Mouse (Mus musculus): ENCODE measurements at regions not wholly inside any gene's neighbourhood (a gene's known extent, or its start where the extent isn't known, plus 50 kb on each side); places are given as distances from the start of the nearest gene placed in this dataset.
"Not testable (repeated sequence)": the region's sequence is repeated elsewhere in the genome, so short reads cannot be mapped to it uniquely, and the experiment has no call there.

GRCm38 (mm10) chr9:33543301-33543700 lies 907.3 kb downstream of the Ets1 start:
- no peak for TF ChIP-seq CTCF (IDR thresholded peaks at IDR 0.05; ENCODE audit: borderline replicate concordance, extremely low read depth, insufficient read depth, insufficient read length)
- no peak for TF ChIP-seq POLR2A (IDR thresholded peaks at IDR 0.05; ENCODE audit: borderline replicate concordance, extremely low read depth, insufficient read depth, insufficient read length, poor library complexity, severe bottlenecking)

GRCm38 (mm10) chr9:33546126-33546737 lies 910.2 kb downstream of the Ets1 start:
- no peak for DNase-seq (ENCODE audit: low read depth)
- TF ChIP-seq CTCF (IDR thresholded peaks at IDR 0.05; ENCODE audit: borderline replicate concordance, extremely low read depth, insufficient read depth, insufficient read length) = no peak
- no peak for TF ChIP-seq POLR2A (IDR thresholded peaks at IDR 0.05; ENCODE audit: borderline replicate concordance, extremely low read depth, insufficient read depth, insufficient read length, poor library complexity, severe bottlenecking)

More at GRCm38 (mm10) chr9:33543301-33543700, 907.3 kb downstream of the Ets1 start:
- peak; percentile 45 for DNase-seq (ENCODE audit: low read depth)

GRCm38 (mm10) chr9:33549395-33549794 lies 913.4 kb downstream of the Ets1 start:
- TF ChIP-seq CTCF (IDR thresholded peaks at IDR 0.05; ENCODE audit: borderline replicate concordance, extremely low read depth, insufficient read depth, insufficient read length) (no peak), POLR2A (IDR thresholded peaks at IDR 0.05; ENCODE audit: borderline replicate concordance, extremely low read depth, insufficient read depth, insufficient read length, poor library complexity, severe bottlenecking) (no peak)
- DNase-seq (ENCODE audit: low read depth) = no peak

- TF ChIP-seq POLR2A (IDR thresholded peaks at IDR 0.05; ENCODE audit: borderline replicate concordance, extremely low read depth, insufficient read depth, insufficient read length, poor library complexity, severe bottlenecking) (no peak), CTCF (IDR thresholded peaks at IDR 0.05; ENCODE audit: borderline replicate concordance, extremely low read depth, insufficient read depth, insufficient read length) (no peak)
- DNase-seq (ENCODE audit: low read depth) = no peak
Measured at GRCm38 (mm10) chr9:33571990-33572389, 913.7 kb upstream of the Kirrel3 start.

GRCm38 (mm10) chr9:33611511-33611910 lies 874.2 kb upstream of the Kirrel3 start:
- TF ChIP-seq POLR2A (IDR thresholded peaks at IDR 0.05; ENCODE audit: borderline replicate concordance, extremely low read depth, insufficient read depth, insufficient read length, poor library complexity, severe bottlenecking) (no peak), CTCF (IDR thresholded peaks at IDR 0.05; ENCODE audit: borderline replicate concordance, extremely low read depth, insufficient read depth, insufficient read length) (no peak)
- peak; percentile 69 for DNase-seq (ENCODE audit: low read depth)

- DNase-seq (ENCODE audit: low read depth) = peak; percentile 37
- TF ChIP-seq POLR2A (IDR thresholded peaks at IDR 0.05; ENCODE audit: borderline replicate concordance, extremely low read depth, insufficient read depth, insufficient read length, poor library complexity, severe bottlenecking) = no peak
- no peak for TF ChIP-seq CTCF (IDR thresholded peaks at IDR 0.05; ENCODE audit: borderline replicate concordance, extremely low read depth, insufficient read depth, insufficient read length)
Measured at GRCm38 (mm10) chr9:33624378-33624777, 861.3 kb upstream of the Kirrel3 start.

- peak; percentile 91 for DNase-seq (ENCODE audit: low read depth)
- TF ChIP-seq POLR2A (IDR thresholded peaks at IDR 0.05; ENCODE audit: borderline replicate concordance, extremely low read depth, insufficient read depth, insufficient read length, poor library complexity, severe bottlenecking) (no peak), CTCF (IDR thresholded peaks at IDR 0.05; ENCODE audit: borderline replicate concordance, extremely low read depth, insufficient read depth, insufficient read length) (no peak)
Measured at GRCm38 (mm10) chr9:33629731-33630473, 855.8 kb upstream of the Kirrel3 start.

GRCm38 (mm10) chr9:33662978-33663377 lies 822.7 kb upstream of the Kirrel3 start:
- TF ChIP-seq CTCF (IDR thresholded peaks at IDR 0.05; ENCODE audit: borderline replicate concordance, extremely low read depth, insufficient read depth, insufficient read length) (no peak), POLR2A (IDR thresholded peaks at IDR 0.05; ENCODE audit: borderline replicate concordance, extremely low read depth, insufficient read depth, insufficient read length, poor library complexity, severe bottlenecking) (no peak)
- DNase-seq (ENCODE audit: low read depth) = no peak

- DNase-seq (ENCODE audit: low read depth) = peak; percentile 58
- TF ChIP-seq CTCF (IDR thresholded peaks at IDR 0.05; ENCODE audit: borderline replicate concordance, extremely low read depth, insufficient read depth, insufficient read length) = no peak
- TF ChIP-seq POLR2A (IDR thresholded peaks at IDR 0.05; ENCODE audit: borderline replicate concordance, extremely low read depth, insufficient read depth, insufficient read length, poor library complexity, severe bottlenecking) = no peak
Measured at GRCm38 (mm10) chr9:33681129-33681528, 804.6 kb upstream of the Kirrel3 start.

- TF ChIP-seq POLR2A (IDR thresholded peaks at IDR 0.05; ENCODE audit: borderline replicate concordance, extremely low read depth, insufficient read depth, insufficient read length, poor library complexity, severe bottlenecking) (no peak), CTCF (IDR thresholded peaks at IDR 0.05; ENCODE audit: borderline replicate concordance, extremely low read depth, insufficient read depth, insufficient read length) (no peak)
- DNase-seq (ENCODE audit: low read depth) = no peak
Measured at GRCm38 (mm10) chr9:33691731-33692130, 794.0 kb upstream of the Kirrel3 start.

GRCm38 (mm10) chr9:33717614-33718013 lies 768.1 kb upstream of the Kirrel3 start:
- TF ChIP-seq CTCF (IDR thresholded peaks at IDR 0.05; ENCODE audit: borderline replicate concordance, extremely low read depth, insufficient read depth, insufficient read length) = no peak
- TF ChIP-seq POLR2A (IDR thresholded peaks at IDR 0.05; ENCODE audit: borderline replicate concordance, extremely low read depth, insufficient read depth, insufficient read length, poor library complexity, severe bottlenecking) = no peak
- peak; percentile 4 for DNase-seq (ENCODE audit: low read depth)

GRCm38 (mm10) chr9:33724811-33725210 lies 760.9 kb upstream of the Kirrel3 start:
- TF ChIP-seq POLR2A (IDR thresholded peaks at IDR 0.05; ENCODE audit: borderline replicate concordance, extremely low read depth, insufficient read depth, insufficient read length, poor library complexity, severe bottlenecking) = no peak
- TF ChIP-seq CTCF (IDR thresholded peaks at IDR 0.05; ENCODE audit: borderline replicate concordance, extremely low read depth, insufficient read depth, insufficient read length) = no peak
- DNase-seq (ENCODE audit: low read depth) = no peak

GRCm38 (mm10) chr9:33728058-33728457 lies 757.6 kb upstream of the Kirrel3 start:
- not testable (repeated sequence) for DNase-seq (ENCODE audit: low read depth)

Measured in brain, embryonic 14.5 days (tissue).